Mouse (Mus musculus) liver, embryonic 14.5 days (tissue): ENCODE measurements around the gene E130308A19Rik.

Experiments used
- CTCF ChIP-seq: IDR thresholded peaks from 2 replicates; pipeline ENCODE4 v1.5.1; 2016; ENCODE audit warnings: antibody characterized with exemption, low read depth, control low read depth
- EP300 ChIP-seq: IDR thresholded peaks from 2 replicates; pipeline ENCODE4 v1.6.1; 2016; ENCODE audit warnings: antibody characterized with exemption, low read depth

GRCm38 (mm10) chr4:59756332-59757082, 130.5 kb downstream of the E130308A19Rik start:
- no peak for TF ChIP-seq CTCF
- TF ChIP-seq EP300, result 0 out of 2 replicates have a peak, but pooled peaks have one; percentile 15
